In the genomic region with DNA sequence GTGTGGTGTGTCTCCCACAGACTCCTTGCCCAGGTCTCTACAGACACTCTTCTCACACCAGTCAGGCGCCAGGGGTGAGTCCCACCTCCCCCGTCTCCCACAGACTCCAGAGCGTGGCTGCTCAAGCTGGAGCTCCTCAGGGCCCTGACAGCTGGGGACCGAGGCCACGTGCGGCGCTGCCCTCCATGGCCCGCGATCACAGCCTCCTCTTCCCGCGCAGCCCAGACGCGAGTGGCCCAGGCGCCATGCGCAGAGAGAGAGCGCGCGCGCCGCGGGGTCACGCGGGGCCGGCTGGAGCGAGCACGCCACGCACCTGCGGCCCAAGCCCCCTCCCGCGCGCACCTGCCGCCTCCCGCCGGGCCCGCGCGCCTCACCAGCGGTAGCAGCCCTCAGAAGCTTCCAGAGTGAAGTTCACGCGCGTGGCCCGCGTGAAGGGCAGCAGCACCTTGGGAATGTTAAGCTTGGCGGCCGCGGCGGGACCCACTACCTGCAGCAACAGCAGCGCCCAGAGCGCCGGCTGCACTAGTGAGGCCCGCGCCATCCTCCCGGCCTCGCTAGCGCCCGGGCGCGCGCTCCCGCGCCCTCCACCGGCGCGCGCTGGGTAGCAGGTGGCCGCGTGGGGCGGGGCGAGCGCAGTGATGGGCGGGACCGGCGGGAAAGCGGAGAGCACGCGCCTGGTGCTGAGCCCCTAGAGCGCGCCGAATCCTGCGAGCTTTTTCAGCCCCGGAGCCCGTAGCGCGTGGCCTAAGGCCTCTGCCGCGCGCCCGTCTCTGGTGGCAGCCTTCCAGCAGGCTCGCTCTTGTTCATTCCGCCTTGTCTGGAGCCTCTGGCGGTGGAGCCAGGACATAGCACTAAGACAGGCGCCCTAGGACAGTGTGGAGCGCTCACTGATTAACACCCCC, we compare ENCODE assay signal across 7 mouse cellular contexts. TPM values are rescaled to one million over a fixed set of nuclear protein-coding genes. Genes with fewer than 3 reads are reported as not detected.
A peak's percentile ranks its signal among the peaks of the same experiment; 100 is the strongest.
DNase-seq lines count a peak whose midpoint lies in the region; ATAC-seq and TF ChIP-seq lines count a peak whose summit lies in the region.

Gene Nup210, minus strand, starts transcription at position 586 of the 902 bp plus-strand sequence.

- TF ChIP-seq CTCF in kidney, adult 2 months (conservative IDR thresholded peaks at IDR 0.05; ENCODE audit: insufficient read depth, insufficient read length, low read depth, low read length) = peak; percentile 67
- TF ChIP-seq CTCF in spleen, adult 2 months (IDR thresholded peaks at IDR 0.05; ENCODE audit: extremely low read depth, insufficient read depth, insufficient read length, insufficient replicate concordance) = peak; percentile 32; the same call in 1 of the 2 replicates

- H3K27ac ChIP-seq in embryonic facial prominence, embryonic 12.5 days = peak within 1 kb of the TSS; percentile 32; the same call in 1 of the 2 replicates
- H3K27ac ChIP-seq in kidney, adult 2 months (ENCODE audit: insufficient read depth, low read depth, low read length) = peak within 1 kb of the TSS; percentile 61
- H3K27ac ChIP-seq in limb, embryonic 12.5 days = no peak within 1 kb of the TSS
- H3K27ac ChIP-seq in midbrain, embryonic 15.5 days = peak within 1 kb of the TSS; percentile 95
- peak within 1 kb of the TSS; percentile 96 for H3K27ac ChIP-seq in spleen, adult 2 months (ENCODE audit: insufficient read depth, low read length)

- peak; percentile 94 for DNase-seq in adrenal gland, postnatal 25 days
- peak; percentile 94 for DNase-seq in heart, adult 18-20 months
- peak; percentile 98 for DNase-seq in kidney, adult 2 months
- DNase-seq in spleen, adult 2 months (ENCODE audit: low read depth in 1 of 2, low spot score in 2 of 2) = peak; percentile 82 to 90

- H3K4me2 ChIP-seq in embryonic facial prominence, embryonic 12.5 days (replicated peaks) = peak within 1 kb of the TSS; percentile 99
- peak within 1 kb of the TSS; percentile 99 for H3K4me2 ChIP-seq in limb, embryonic 12.5 days
- peak within 1 kb of the TSS; percentile 65 for H3K4me2 ChIP-seq in midbrain, embryonic 15.5 days

- TF ChIP-seq POLR2A in kidney, adult 2 months (IDR thresholded peaks at IDR 0.05; ENCODE audit: low read depth, low read length) = no peak
- TF ChIP-seq POLR2A in spleen, adult 2 months (IDR thresholded peaks at IDR 0.05; ENCODE audit: low read depth, low read length) = peak; percentile 51; the same call in 1 of the 2 replicates

- peak; percentile 94 for ATAC-seq in embryonic facial prominence, embryonic 12.5 days (ENCODE audit: insufficient number of reproducible peaks, insufficient read depth, low FRiP score, low TSS enrichment)
- ATAC-seq in limb, embryonic 12.5 days (ENCODE audit: insufficient number of reproducible peaks, insufficient read depth, low FRiP score, low TSS enrichment, low read depth) = peak; percentile 96
- peak; percentile 96 for ATAC-seq in midbrain, embryonic 15.5 days (replicated peaks)

- no peaks in the 10 kb centered on the region for H3K9me3 ChIP-seq in embryonic facial prominence, embryonic 12.5 days
- H3K9me3 ChIP-seq in limb, embryonic 12.5 days = no peaks in the 10 kb centered on the region
- no peaks in the 10 kb centered on the region for H3K9me3 ChIP-seq in midbrain, embryonic 15.5 days

- peak within 1 kb of the TSS; percentile 53 for H3K4me3 ChIP-seq in embryonic facial prominence, embryonic 12.5 days
- peak within 1 kb of the TSS; percentile 83 for H3K4me3 ChIP-seq in kidney, adult 2 months (ENCODE audit: insufficient read depth, low read depth, low read length)
- peak within 1 kb of the TSS; percentile 63 for H3K4me3 ChIP-seq in limb, embryonic 12.5 days (replicated peaks)
- H3K4me3 ChIP-seq in midbrain, embryonic 15.5 days = peak within 1 kb of the TSS; percentile 70
- H3K4me3 ChIP-seq in spleen, adult 2 months (ENCODE audit: extremely low read depth, insufficient read depth, insufficient read length) = peak within 1 kb of the TSS; percentile 92

- peak within 1 kb of the TSS; percentile 57 for H3K9ac ChIP-seq in embryonic facial prominence, embryonic 12.5 days
- peak within 1 kb of the TSS; percentile 52 for H3K9ac ChIP-seq in limb, embryonic 12.5 days (replicated peaks)
- peak within 1 kb of the TSS; percentile 70 for H3K9ac ChIP-seq in midbrain, embryonic 15.5 days

- WGBS in embryonic facial prominence, embryonic 12.5 days = 1% methylated on average over 88 of the region's 93 CpGs
- WGBS in kidney, adult 2 months = under 1% methylated on average over 82 of the region's 93 CpGs
- under 1% methylated on average over 93 of the region's 93 CpGs for WGBS in limb, embryonic 12.5 days
- under 1% methylated on average over 92 of the region's 93 CpGs for WGBS in midbrain, embryonic 15.5 days
- under 1% methylated on average over 89 of the region's 93 CpGs for WGBS in spleen, adult 2 months

- no peaks in the 10 kb centered on the region for H3K4me1 ChIP-seq in embryonic facial prominence, embryonic 12.5 days
- H3K4me1 ChIP-seq in kidney, adult 2 months (ENCODE audit: control insufficient read depth, insufficient read depth, low read length) = peaks cover 13% of the 10 kb centered on the region; the same call in 1 of the 2 replicates
- H3K4me1 ChIP-seq in limb, embryonic 12.5 days (replicated peaks) = peaks cover 18% of the 10 kb centered on the region
- H3K4me1 ChIP-seq in midbrain, embryonic 15.5 days = peaks cover 28% of the 10 kb centered on the region
- peaks cover 17% of the 10 kb centered on the region; the same call in 1 of the 2 replicates for H3K4me1 ChIP-seq in spleen, adult 2 months (ENCODE audit: control insufficient read depth, insufficient read depth, insufficient read length)

- no peaks in the 10 kb centered on the region for H3K36me3 ChIP-seq in embryonic facial prominence, embryonic 12.5 days
- H3K36me3 ChIP-seq in kidney, adult 2 months (ENCODE audit: control insufficient read depth, insufficient read depth, low read length) = no peaks in the 10 kb centered on the region
- H3K36me3 ChIP-seq in limb, embryonic 12.5 days = no peaks in the 10 kb centered on the region
- no peaks in the 10 kb centered on the region for H3K36me3 ChIP-seq in midbrain, embryonic 15.5 days (replicated peaks)
- H3K36me3 ChIP-seq in spleen, adult 2 months (ENCODE audit: control insufficient read depth, insufficient read depth, low read length) = no peaks in the 10 kb centered on the region

- H3K27me3 ChIP-seq in embryonic facial prominence, embryonic 12.5 days = peaks cover 16% of the 10 kb centered on the region
- H3K27me3 ChIP-seq in kidney, adult 2 months (replicated peaks; ENCODE audit: control insufficient read depth, insufficient read depth, low read length) = no peaks in the 10 kb centered on the region
- peaks cover 33% of the 10 kb centered on the region for H3K27me3 ChIP-seq in limb, embryonic 12.5 days
- 0 out of 2 replicates have a peak, but pooled peaks cover 3% of the 10 kb centered on the region for H3K27me3 ChIP-seq in midbrain, embryonic 15.5 days (replicated peaks)
- no peaks in the 10 kb centered on the region for H3K27me3 ChIP-seq in spleen, adult 2 months (ENCODE audit: control insufficient read depth, insufficient read depth, low read length)

RNA-seq across cellular contexts. Expression of gene Nup210, which starts in this region (rescaled TPM):
- 3.9 and 6.3 TPM in 2 replicates for total RNA-seq in adrenal gland, postnatal 25 days (2021)
- 9.5 and 9.7 TPM in 2 replicates for polyA plus RNA-seq in embryonic facial prominence, embryonic 12.5 days (2016; fragmentation: Nextera tagmentation; extraction: Ambion mirVana)
- 1 to 10 TPM; 2.6 to 6.9 TPM for total RNA-seq in heart, adult 18-20 months (2021)
- 16.7 and 18.5 TPM in 2 replicates for polyA plus RNA-seq in kidney, adult 2 months (2012; rRNA removed)
- polyA plus RNA-seq in limb, embryonic 12.5 days (2016; fragmentation: Nextera tagmentation; extraction: Ambion mirVana) = 5.1 and 5.4 TPM in 2 replicates
- 22.0 and 22.5 TPM in 2 replicates for polyA plus RNA-seq in midbrain, embryonic 15.5 days (2015; fragmentation: Nextera tagmentation; extraction: Ambion mirVana)
- polyA plus RNA-seq in spleen, adult 2 months (2012; rRNA removed) = 176 and 180 TPM in 2 replicates
